Mouse (Mus musculus) embryo, embryonic 11 days (tissue): ENCODE data around the gene Lamp3.
"Not testable (repeated sequence)": the region's sequence is repeated elsewhere in the genome, so short reads cannot be mapped to it uniquely, and the experiment has no call there.

Source experiments
- DNase-seq: peaks from one replicate; pipeline ENCODE4 v3.0.0-alpha.2; 2015

The Lamp3 gene

DNA sequence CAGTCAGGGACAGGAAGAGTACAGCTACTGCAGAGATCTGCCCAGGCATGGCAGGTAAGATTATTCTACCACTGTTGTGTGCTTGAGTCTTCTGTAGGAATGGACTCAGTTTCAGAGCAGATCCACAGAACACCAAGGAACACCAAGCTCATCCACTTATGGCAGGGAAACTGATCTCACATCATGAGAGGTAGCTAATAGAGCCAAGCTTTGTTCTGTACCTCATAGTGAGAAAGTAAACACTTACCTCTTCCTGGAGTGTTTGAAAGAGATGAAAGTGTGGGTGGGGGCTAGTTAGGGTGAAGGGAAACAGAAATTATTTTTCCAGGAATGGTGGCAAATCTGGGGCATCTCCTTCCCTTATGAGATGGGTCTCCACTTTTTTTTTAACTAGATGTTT lies at the start of gene Lamp3:
Lamp3 (minus strand) TSS at position 160 of the 400 bp plus-strand sequence.
- no peak for DNase-seq

DNA sequence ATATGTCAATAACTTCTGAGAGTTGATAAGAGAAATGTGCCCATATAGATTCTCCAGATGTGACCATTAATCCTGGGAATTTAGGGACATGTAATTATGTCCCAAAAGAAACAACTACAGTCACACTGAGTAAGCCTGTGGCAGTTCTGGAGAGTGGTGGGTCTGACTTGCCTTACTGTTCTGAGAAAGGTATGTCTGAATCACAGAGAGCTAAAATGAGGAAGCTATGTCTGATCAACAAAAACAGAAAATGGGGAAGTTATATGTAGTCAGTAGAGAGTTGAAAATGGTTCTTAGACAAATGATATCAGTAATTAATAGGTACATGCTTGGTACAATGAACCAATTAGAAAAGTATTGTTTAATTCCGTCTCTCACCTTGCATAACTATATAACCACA lies 26.7 kb upstream of the Lamp3 start:
- no peak for DNase-seq

DNA sequence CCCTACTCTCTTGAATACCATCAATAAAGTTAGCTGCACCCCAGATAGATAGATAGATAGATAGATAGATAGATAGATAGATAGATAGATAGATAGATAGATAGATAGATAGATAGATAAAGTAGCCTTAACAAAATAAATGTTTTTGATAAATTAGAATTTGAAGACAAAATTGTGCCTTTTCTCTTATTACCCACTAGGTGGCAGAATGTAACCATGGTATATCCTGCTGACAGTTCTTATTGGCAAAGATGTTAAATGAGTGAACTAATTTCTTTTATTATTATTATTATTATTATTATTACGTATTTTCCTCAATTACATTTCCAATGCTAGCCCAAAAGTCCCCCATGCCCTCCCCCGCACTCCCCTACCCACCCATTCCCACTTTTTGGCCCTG lies 18.0 kb upstream of the Lamp3 start:
- DNase-seq = peak; percentile 2

DNA sequence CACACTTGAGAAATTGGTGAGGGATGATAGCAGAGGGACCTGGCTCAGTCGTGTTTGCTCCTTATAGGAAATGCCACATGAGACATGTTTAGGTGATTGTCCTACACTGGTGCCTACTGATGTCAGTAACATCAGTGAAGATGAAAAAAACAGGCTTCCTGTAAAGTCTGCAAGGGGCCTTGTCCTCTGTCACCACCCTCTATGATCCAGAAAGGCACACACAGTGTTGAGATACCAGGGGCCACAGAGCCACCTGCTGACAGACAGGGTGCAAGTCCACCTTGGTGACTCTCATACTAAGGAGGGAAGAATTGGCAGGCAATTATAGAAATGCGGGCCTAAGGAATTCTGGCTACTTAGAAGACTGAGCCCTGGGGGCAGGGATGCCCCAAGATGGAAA lies 14.8 kb upstream of the Lamp3 start:
- DNase-seq = peak; percentile 1

DNA sequence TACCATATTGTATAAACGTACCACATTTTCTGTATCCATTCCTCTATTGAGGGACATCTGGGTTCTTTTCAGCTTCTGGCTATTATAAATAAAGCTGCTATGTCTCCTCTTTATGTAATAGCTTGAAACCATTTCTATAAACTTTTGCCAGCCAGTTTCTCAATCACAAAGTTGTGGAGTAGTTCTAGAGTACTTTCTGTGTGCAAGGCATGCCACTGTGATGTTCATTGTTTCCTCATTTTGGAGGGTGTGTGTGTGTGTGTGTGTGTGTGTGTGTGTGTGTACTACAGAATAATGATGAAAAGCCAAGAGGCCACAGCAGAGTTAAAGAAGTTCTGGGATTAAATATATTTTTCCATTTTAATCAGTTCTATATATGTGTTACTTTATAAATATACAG lies 1.2 kb upstream of the Lamp3 start:
- no peak for DNase-seq

DNA sequence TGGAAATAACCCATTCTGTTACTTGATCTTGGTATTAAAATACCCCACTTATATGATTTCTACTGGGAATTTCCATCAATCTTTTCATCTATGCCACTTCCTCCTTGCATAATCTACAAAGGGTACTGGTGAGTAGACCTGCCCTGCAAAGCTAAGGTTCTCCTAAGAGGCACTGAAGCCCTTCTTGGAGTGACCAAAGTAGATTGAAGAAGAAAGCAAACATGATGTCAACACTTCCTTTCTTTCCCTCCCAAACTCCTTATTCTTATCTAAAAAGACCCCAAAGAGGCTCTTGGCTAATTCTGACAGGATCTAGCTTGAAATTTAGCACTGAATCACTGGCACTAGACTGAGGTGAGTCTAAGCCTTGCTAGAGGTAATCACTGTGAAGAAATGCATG lies 7.0 kb downstream of the Lamp3 start:
- DNase-seq = no peak

DNA sequence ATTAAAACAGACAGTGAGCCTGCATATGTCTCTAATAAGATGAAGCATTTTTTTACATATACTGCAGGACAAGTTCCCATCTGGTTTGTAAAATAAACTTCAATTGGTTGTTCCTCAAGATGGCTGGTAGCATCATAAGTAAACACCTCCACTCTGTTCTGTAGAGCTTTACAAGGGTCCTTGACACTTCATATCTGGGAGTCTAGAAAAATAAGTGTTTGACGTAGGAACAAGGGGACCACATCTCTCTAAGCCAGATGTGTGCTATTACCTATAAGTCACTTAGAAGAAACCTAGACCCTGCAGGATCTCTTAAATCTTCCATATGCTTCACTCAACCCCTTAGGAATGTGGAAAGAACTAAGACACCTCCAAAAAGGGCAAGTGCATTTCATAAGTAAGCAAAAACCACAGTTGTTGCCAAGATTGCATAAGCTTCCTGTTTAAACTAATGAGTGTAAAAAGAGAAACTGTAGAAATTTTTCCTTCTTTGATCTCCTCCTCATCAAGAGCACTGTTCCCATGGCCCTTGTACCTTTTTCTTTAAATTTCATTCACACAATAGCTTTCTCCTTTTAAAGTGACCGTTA lies 35.3 kb downstream of the Lamp3 start:
- DNase-seq = no peak

DNA sequence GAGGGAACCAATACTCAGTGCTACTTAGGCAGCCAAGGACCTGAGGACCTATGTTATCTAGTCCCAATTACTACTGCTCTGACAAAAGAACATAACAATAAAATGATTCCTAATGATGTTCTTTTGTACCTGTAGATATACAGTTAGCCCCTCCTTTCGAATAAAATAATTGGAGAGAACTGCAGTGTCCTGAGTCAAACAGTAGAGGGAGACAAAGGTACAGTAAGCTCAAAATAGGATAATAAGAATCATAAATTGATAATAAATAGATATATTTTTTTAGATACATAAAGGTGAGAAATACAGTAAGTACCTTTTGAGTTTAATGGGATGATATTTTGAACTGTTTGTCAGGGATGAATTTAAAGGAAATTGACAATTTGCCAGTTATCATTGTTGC lies 39.9 kb downstream of the Lamp3 start:
- peak; percentile 2 for DNase-seq

DNA sequence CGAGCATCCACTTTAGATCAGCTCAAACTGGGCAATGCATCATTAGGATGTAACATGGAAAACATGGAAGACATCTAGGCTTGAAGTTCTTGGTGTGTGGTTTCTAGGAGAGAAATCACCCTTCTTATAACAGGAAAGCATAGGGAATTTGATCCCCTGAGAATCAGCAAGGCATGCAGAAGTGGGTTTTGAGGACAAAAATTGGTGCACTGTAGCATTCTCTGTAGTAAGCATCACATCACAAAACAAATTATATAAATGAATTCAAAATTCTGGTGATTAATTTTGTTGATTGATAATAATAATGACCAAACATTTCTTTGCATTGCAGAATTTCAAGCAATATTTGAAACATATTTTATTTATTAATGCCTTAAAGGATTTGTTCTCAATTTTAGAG lies 76.4 kb downstream of the Lamp3 start, which contains the start of gene Olfr171:
Olfr171 (minus strand) TSS at position 101 of the 400 bp plus-strand sequence.
- DNase-seq = no peak

DNA sequence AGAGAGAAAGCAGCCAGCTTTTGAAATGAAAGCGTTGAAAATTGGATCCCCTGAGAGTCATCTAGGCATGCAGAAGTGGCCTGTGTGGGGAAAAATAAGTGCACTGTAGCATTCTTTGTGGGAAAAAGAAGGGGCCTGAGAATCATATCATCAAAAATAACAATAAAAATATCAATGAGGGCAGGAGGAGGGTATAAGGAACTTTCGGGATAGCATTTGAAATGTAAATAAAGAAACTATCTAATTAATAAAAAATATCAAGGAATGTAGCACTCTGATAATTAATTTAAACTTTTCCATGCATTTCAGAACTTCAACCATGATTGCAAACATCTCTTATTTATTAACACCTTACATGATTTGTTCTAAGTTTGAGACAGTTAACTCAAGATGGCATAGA lies 94.4 kb downstream of the Lamp3 start, which contains the start of gene Olfr170:
Olfr170 (minus strand) TSS at position 101 of the 400 bp plus-strand sequence.
- DNase-seq = not testable (repeated sequence)
